Mouse (Mus musculus): ENCODE measurements around the gene 1700021F05Rik. TPM values are rescaled to one million over a fixed set of nuclear protein-coding genes. Genes with fewer than 3 reads are reported as not detected.

Gene 1700021F05Rik
- polyA plus RNA-seq, 1 experiment from 2014 or later: 73.1 TPM

DNA sequence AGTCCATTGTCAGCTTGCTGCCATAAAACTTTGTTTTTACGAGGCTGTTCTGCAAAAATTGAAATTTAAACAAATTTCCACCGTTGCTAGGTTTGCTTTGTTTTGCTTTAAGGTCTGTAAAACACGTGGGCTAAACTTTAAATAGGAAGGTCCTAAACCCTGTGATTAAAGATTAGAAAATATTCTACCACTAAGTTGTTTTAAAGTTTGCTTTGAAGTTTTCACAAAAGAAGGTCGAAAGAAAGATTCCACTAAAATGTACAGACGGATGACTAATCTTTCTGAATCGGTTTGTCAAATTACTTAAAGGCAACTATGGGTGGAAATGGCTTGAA lies 37.2 kb upstream of the 1700021F05Rik start, which contains the start of gene Cd24a:
Gene Cd24a (plus strand): TSS at position 288 of the 335 bp plus-strand sequence.
- Histone ChIP-seq H3K27ac (ENCODE audit: low read depth, low read length) (peak within 1 kb of the TSS; percentile 100), H3K4me1 (ENCODE audit: control insufficient read depth, insufficient read depth, low read length) (peaks cover 5% of the 10 kb centered on the region; the same call in 1 of the 2 replicates), H3K4me3 (ENCODE audit: low read length) (peak within 1 kb of the TSS; percentile 93), H3K9me3 (ENCODE audit: control insufficient read depth, low read length) (no peaks in the 10 kb centered on the region), H3K9ac (ENCODE audit: low read depth, low read length) (peak within 1 kb of the TSS; percentile 94), H3K4me2 (replicated peaks; ENCODE audit: low read depth, low read length) (peak within 1 kb of the TSS; percentile 73), H3K27me3 (ENCODE audit: control insufficient read depth, insufficient read depth, low read length) (no peaks in the 10 kb centered on the region), H3K36me3 (ENCODE audit: control insufficient read depth, insufficient read depth, low read length) (peaks cover 12% of the 10 kb centered on the region)
- no peak for ATAC-seq (ENCODE audit: low FRiP score, low TSS enrichment)
- WGBS: 0% methylated on average over 6 of the region's 6 CpGs

DNA sequence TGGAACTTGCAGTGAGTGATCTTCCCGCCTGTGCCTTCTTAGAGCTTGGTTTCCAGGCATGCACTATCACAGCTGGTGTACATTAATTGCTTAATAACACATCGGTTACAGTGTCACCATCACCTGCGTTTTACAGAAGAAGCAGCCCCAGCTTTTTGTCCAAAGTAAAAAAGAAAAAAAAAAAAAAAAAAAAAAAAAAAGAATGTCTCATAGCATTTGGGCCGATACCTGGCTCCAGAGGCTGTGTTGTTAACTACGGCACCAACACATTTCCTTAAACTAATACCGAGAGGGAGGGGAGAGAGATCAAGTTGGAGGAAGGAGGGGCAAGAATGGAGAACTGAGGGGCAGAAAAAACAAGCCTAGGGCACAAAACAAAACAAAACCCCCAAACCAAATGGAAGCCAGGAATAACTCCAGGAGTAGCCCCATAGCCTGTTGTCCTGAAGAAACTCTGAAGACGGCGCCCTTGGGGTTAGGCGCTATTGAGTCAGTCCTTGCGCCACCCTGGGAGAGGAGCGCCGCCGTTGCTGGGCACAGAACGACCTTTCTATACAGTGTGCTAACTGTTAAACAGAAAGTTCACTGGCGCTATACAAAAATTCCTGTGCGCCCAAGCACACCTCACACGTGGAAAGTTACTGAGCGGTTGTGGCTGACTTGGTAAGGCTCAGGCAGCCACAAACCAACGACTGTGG lies 36.7 kb upstream of the 1700021F05Rik start:
- peak; percentile 17; the same call in 1 of the 2 replicates for ATAC-seq (ENCODE audit: low FRiP score, low TSS enrichment)
- 15% methylated on average over 19 of the region's 19 CpGs for WGBS
- peaks cover under 1% of the 10 kb centered on the region; the same call in 1 of the 2 replicates for H3K9me3 ChIP-seq (ENCODE audit: control insufficient read depth, low read length)

DNA sequence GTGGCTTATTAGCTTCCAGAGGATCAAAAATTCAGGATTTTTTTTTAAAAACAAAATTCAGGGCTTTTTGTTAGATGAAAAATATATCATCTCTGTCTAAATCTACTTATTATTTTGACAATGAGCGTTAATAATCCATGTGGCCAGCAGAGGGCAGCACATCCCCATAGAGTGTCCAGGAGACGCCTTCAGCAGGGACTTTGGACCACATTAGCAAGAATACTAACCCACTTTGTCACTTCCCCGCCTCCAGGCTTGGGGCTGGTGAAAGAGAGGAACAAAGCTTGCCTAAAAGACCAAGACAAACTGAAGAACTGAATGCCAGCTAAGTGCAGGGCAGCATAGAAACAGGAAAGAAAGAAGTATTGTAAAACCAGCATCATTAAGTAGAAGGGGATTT lies 34.2 kb upstream of the 1700021F05Rik start:
- Histone ChIP-seq H3K9me3 (ENCODE audit: control insufficient read depth, low read length) (peaks cover 11% of the 10 kb centered on the region), H3K27me3 (ENCODE audit: control insufficient read depth, insufficient read depth, low read length) (no peaks in the 10 kb centered on the region), H3K4me3 (ENCODE audit: low read length) (no peak overlapping the region), H3K4me1 (ENCODE audit: control insufficient read depth, insufficient read depth, low read length) (peaks cover 5% of the 10 kb centered on the region; the same call in 1 of the 2 replicates), H3K27ac (ENCODE audit: low read depth, low read length) (no peak overlapping the region), H3K4me2 (replicated peaks; ENCODE audit: low read depth, low read length) (no peak overlapping the region), H3K9ac (ENCODE audit: low read depth, low read length) (no peak overlapping the region), H3K36me3 (ENCODE audit: control insufficient read depth, insufficient read depth, low read length) (no peaks in the 10 kb centered on the region)
- no peak for ATAC-seq (ENCODE audit: low FRiP score, low TSS enrichment)
- 2% methylated on average over 3 of the region's 3 CpGs for WGBS

More for the DNA sequence above, 36.7 kb upstream of the 1700021F05Rik start:
- Histone ChIP-seq H3K4me1 (ENCODE audit: control insufficient read depth, insufficient read depth, low read length) (peaks cover 5% of the 10 kb centered on the region; the same call in 1 of the 2 replicates), H3K36me3 (ENCODE audit: control insufficient read depth, insufficient read depth, low read length) (peaks cover 7% of the 10 kb centered on the region), H3K9ac (ENCODE audit: low read depth, low read length) (peak overlapping the region; percentile 94), H3K4me2 (replicated peaks; ENCODE audit: low read depth, low read length) (peak overlapping the region; percentile 73), H3K27ac (ENCODE audit: low read depth, low read length) (peak overlapping the region; percentile 100), H3K27me3 (ENCODE audit: control insufficient read depth, insufficient read depth, low read length) (no peaks in the 10 kb centered on the region), H3K4me3 (ENCODE audit: low read length) (peak overlapping the region; percentile 93)

GRCm38 (mm10) chr10:43574352-43574751 lies 33.6 kb upstream of the 1700021F05Rik start:
- WGBS: 86% methylated on average over 2 of the region's 2 CpGs
- Histone ChIP-seq H3K36me3 (ENCODE audit: control insufficient read depth, insufficient read depth, low read length) (no peaks in the 10 kb centered on the region), H3K27me3 (ENCODE audit: control insufficient read depth, insufficient read depth, low read length) (no peaks in the 10 kb centered on the region), H3K4me2 (replicated peaks; ENCODE audit: low read depth, low read length) (no peak overlapping the region), H3K27ac (ENCODE audit: low read depth, low read length) (no peak overlapping the region), H3K9ac (ENCODE audit: low read depth, low read length) (no peak overlapping the region), H3K9me3 (ENCODE audit: control insufficient read depth, low read length) (peaks cover 11% of the 10 kb centered on the region), H3K4me3 (ENCODE audit: low read length) (no peak overlapping the region), H3K4me1 (ENCODE audit: control insufficient read depth, insufficient read depth, low read length) (peaks cover 5% of the 10 kb centered on the region; the same call in 1 of the 2 replicates)
- ATAC-seq (ENCODE audit: low FRiP score, low TSS enrichment): no peak

- no peak overlapping the region for H3K9ac ChIP-seq (ENCODE audit: low read depth, low read length)
- H3K36me3 ChIP-seq (ENCODE audit: control insufficient read depth, insufficient read depth, low read length): no peaks in the 10 kb centered on the region
- H3K27me3 ChIP-seq (ENCODE audit: control insufficient read depth, insufficient read depth, low read length): no peaks in the 10 kb centered on the region
- WGBS: 94% methylated on average over 2 of the region's 2 CpGs
- no peaks in the 10 kb centered on the region for H3K4me1 ChIP-seq (ENCODE audit: control insufficient read depth, insufficient read depth, low read length)
- no peak for ATAC-seq (ENCODE audit: low FRiP score, low TSS enrichment)
- no peaks in the 10 kb centered on the region for H3K9me3 ChIP-seq (ENCODE audit: control insufficient read depth, low read length)
- H3K4me3 ChIP-seq (ENCODE audit: low read length): no peak overlapping the region
- no peak overlapping the region for H3K4me2 ChIP-seq (replicated peaks; ENCODE audit: low read depth, low read length)
- H3K27ac ChIP-seq (ENCODE audit: low read depth, low read length): no peak overlapping the region
Measured at GRCm38 (mm10) chr10:43561311-43561710, 20.5 kb upstream of the 1700021F05Rik start.

DNA sequence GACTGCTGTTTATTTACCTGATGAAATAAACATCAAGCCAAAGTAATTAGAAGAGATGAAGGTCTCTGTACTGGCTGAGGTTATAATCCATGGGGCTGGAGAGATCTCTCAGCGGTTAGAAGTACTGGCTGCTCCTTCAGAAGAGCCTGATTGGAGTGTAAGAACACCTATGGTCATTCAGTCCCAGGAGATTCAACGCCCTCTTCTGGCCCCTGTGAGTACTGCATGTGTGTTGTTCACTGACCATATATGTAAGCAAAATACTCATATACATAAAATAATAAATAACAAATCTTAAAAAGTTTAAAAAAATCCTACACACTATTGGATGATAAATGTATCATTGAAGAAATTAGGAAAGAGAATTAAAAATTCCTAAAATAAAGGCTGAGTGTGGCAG lies 20.0 kb upstream of the 1700021F05Rik start:
- no peaks in the 10 kb centered on the region for H3K36me3 ChIP-seq (ENCODE audit: control insufficient read depth, insufficient read depth, low read length)

DNA sequence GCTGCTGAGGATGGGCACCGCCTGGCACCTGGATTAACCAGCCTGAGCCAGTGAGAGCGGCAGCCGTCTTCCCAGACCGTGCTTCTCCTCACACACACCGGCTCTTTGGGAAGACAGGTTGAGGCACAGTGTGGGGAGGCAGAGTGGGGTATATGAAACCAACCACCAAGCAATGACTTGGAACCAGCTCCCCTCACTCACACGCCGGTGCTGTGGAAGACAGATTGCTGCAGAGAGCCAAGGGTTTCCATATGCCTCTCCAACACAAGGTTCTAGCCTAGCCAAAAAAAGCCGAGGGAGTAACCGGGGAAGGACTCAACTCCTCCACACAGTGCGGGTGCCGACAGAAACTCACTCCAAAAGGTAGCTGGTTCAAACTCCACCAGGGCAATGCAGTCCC lies 18.5 kb upstream of the 1700021F05Rik start:
- no peaks in the 10 kb centered on the region for H3K27me3 ChIP-seq (ENCODE audit: control insufficient read depth, insufficient read depth, low read length)
- H3K4me2 ChIP-seq (replicated peaks; ENCODE audit: low read depth, low read length): no peak overlapping the region
- WGBS: 65% methylated on average over 11 of the region's 11 CpGs

More for the DNA sequence above, 20.0 kb upstream of the 1700021F05Rik start:
- no peak overlapping the region for H3K4me2 ChIP-seq (replicated peaks; ENCODE audit: low read depth, low read length)
- H3K4me1 ChIP-seq (ENCODE audit: control insufficient read depth, insufficient read depth, low read length): no peaks in the 10 kb centered on the region
- H3K4me3 ChIP-seq (ENCODE audit: low read length): no peak overlapping the region
- no peak overlapping the region for H3K9ac ChIP-seq (ENCODE audit: low read depth, low read length)
- no peaks in the 10 kb centered on the region for H3K27me3 ChIP-seq (ENCODE audit: control insufficient read depth, insufficient read depth, low read length)
- H3K27ac ChIP-seq (ENCODE audit: low read depth, low read length): no peak overlapping the region
- H3K9me3 ChIP-seq (ENCODE audit: control insufficient read depth, low read length): no peaks in the 10 kb centered on the region
- no peak for ATAC-seq (ENCODE audit: low FRiP score, low TSS enrichment)
- WGBS: 36% methylated on average over 2 of the region's 2 CpGs

GRCm38 (mm10) chr10:43557630-43558165 lies 16.9 kb upstream of the 1700021F05Rik start:
- ATAC-seq (ENCODE audit: low FRiP score, low TSS enrichment): no peak
- Histone ChIP-seq H3K27ac (ENCODE audit: low read depth, low read length) (no peak overlapping the region), H3K9me3 (ENCODE audit: control insufficient read depth, low read length) (no peaks in the 10 kb centered on the region), H3K27me3 (ENCODE audit: control insufficient read depth, insufficient read depth, low read length) (no peaks in the 10 kb centered on the region), H3K36me3 (ENCODE audit: control insufficient read depth, insufficient read depth, low read length) (no peaks in the 10 kb centered on the region), H3K4me2 (replicated peaks; ENCODE audit: low read depth, low read length) (no peak overlapping the region), H3K9ac (ENCODE audit: low read depth, low read length) (no peak overlapping the region), H3K4me1 (ENCODE audit: control insufficient read depth, insufficient read depth, low read length) (no peaks in the 10 kb centered on the region), H3K4me3 (ENCODE audit: low read length) (no peak overlapping the region)
- WGBS: 91% methylated on average over 5 of the region's 5 CpGs

More for the DNA sequence above, 18.5 kb upstream of the 1700021F05Rik start:
- H3K9me3 ChIP-seq (ENCODE audit: control insufficient read depth, low read length): no peaks in the 10 kb centered on the region
- H3K9ac ChIP-seq (ENCODE audit: low read depth, low read length): no peak overlapping the region
- H3K4me1 ChIP-seq (ENCODE audit: control insufficient read depth, insufficient read depth, low read length): no peaks in the 10 kb centered on the region
- no peak overlapping the region for H3K4me3 ChIP-seq (ENCODE audit: low read length)
- no peak for ATAC-seq (ENCODE audit: low FRiP score, low TSS enrichment)
- no peak overlapping the region for H3K27ac ChIP-seq (ENCODE audit: low read depth, low read length)
- H3K36me3 ChIP-seq (ENCODE audit: control insufficient read depth, insufficient read depth, low read length): no peaks in the 10 kb centered on the region

DNA sequence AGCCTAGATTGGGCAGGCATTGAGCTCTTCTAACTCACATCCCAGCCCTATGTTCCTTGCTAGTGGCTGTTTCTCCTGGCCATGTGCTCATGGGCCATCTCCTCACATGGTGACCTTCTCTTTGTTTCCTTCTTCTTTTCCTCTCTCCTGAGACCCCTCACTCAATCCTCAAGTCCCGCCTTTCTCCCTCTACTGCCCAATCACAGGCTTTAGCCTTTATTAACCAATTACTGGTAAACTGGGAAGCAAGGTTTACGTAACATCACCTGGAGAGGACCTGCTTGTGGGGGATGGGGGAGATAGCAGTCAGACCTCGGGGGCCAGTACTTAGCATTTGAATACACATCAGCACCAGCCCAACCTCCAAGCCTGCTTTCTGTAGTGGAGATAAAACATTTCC lies 10.6 kb upstream of the 1700021F05Rik start:
- no peaks in the 10 kb centered on the region; the same call in 1 of the 2 replicates for H3K4me1 ChIP-seq (ENCODE audit: control insufficient read depth, insufficient read depth, low read length)
- 33% methylated on average over 3 of the region's 3 CpGs for WGBS

More for the DNA sequence above, 10.6 kb upstream of the 1700021F05Rik start:
- Histone ChIP-seq H3K4me3 (ENCODE audit: low read length) (no peak overlapping the region), H3K36me3 (ENCODE audit: control insufficient read depth, insufficient read depth, low read length) (no peaks in the 10 kb centered on the region), H3K9me3 (ENCODE audit: control insufficient read depth, low read length) (no peaks in the 10 kb centered on the region), H3K27me3 (ENCODE audit: control insufficient read depth, insufficient read depth, low read length) (no peaks in the 10 kb centered on the region), H3K9ac (ENCODE audit: low read depth, low read length) (no peak overlapping the region), H3K27ac (ENCODE audit: low read depth, low read length) (no peak overlapping the region), H3K4me2 (replicated peaks; ENCODE audit: low read depth, low read length) (no peak overlapping the region)
- ATAC-seq (ENCODE audit: low FRiP score, low TSS enrichment): no peak

Data from kidney, embryonic 14.5 days (tissue).